Mouse (Mus musculus) embryonic fibroblast, embryonic 13.5 days (primary cell): ENCODE results near the gene Ppp1cc.

Experiments
- CTCF ChIP-seq: IDR thresholded peaks from 2 replicates; pipeline ENCODE4 v1.5.1; 2011; ENCODE audit warnings: mild to moderate bottlenecking, control low read depth, low read length, moderate library complexity, borderline replicate concordance; ENCODE audit not compliant: insufficient read depth
- POLR2A ChIP-seq: IDR thresholded peaks from 2 replicates; pipeline ENCODE4 v1.6.1; 2011; ENCODE audit warnings: low read depth, mild to moderate bottlenecking, control low read depth, low read length, moderate library complexity

- TF ChIP-seq CTCF (no peak), POLR2A (no peak)
Measured at GRCm38 (mm10) chr5:122135290-122135882, 22.7 kb upstream of the Ppp1cc start.
